Mouse (Mus musculus): ENCODE measurements around the gene Cdc27. TPM values are rescaled to one million over a fixed set of nuclear protein-coding genes. Genes with fewer than 3 reads are reported as not detected.
A peak's percentile ranks its signal among the peaks of the same experiment; 100 is the strongest.
"Not testable (repeated sequence)": the region's sequence is repeated elsewhere in the genome, so short reads cannot be mapped to it uniquely, and the experiment has no call there.

Gene Cdc27
- polyA plus RNA-seq, 1 experiment from 2014 or later = 48.1 TPM

DNA sequence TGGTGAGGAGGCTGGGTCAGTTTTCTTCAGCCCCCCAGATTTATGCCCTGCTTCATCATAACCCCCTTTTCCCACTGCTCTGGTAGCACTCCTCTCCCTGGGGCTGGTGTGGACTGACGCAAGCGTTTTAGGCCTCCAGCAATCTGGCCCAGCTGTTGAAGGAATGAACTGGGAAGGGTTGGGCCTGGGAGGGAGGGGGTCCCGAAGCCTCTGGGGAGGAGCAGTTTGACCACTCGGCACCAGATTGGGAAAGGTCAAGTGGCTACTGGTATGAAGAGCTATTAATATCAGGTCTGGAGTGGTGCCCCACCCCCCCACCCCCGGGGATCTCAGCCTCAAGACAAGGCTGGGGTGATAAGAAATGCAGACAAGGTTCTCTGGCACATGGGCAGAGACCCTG is 27.7 kb upstream of the Cdc27 start:
- Histone ChIP-seq H3K36me3 (ENCODE audit: control insufficient read depth, insufficient read depth, low read length) (no peaks in the 10 kb centered on the region), H3K4me3 (replicated peaks; ENCODE audit: low read depth, low read length) (no peak overlapping the region), H3K9ac (replicated peaks; ENCODE audit: low read length) (no peak overlapping the region), H3K9me3 (ENCODE audit: control insufficient read depth, low read length) (no peaks in the 10 kb centered on the region), H3K4me1 (ENCODE audit: control insufficient read depth, insufficient read depth, low read length) (peaks cover 4% of the 10 kb centered on the region; the same call in 1 of the 2 replicates), H3K27ac (replicated peaks; ENCODE audit: low read depth, low read length) (no peak overlapping the region), H3K4me2 (ENCODE audit: low read length) (no peak overlapping the region), H3K27me3 (ENCODE audit: control insufficient read depth, insufficient read depth, low read length) (no peaks in the 10 kb centered on the region)
- WGBS = 68% methylated on average over 5 of the region's 5 CpGs
- DNase-seq (no peak), ATAC-seq (ENCODE audit: low FRiP score, low TSS enrichment) (no peak)

DNA sequence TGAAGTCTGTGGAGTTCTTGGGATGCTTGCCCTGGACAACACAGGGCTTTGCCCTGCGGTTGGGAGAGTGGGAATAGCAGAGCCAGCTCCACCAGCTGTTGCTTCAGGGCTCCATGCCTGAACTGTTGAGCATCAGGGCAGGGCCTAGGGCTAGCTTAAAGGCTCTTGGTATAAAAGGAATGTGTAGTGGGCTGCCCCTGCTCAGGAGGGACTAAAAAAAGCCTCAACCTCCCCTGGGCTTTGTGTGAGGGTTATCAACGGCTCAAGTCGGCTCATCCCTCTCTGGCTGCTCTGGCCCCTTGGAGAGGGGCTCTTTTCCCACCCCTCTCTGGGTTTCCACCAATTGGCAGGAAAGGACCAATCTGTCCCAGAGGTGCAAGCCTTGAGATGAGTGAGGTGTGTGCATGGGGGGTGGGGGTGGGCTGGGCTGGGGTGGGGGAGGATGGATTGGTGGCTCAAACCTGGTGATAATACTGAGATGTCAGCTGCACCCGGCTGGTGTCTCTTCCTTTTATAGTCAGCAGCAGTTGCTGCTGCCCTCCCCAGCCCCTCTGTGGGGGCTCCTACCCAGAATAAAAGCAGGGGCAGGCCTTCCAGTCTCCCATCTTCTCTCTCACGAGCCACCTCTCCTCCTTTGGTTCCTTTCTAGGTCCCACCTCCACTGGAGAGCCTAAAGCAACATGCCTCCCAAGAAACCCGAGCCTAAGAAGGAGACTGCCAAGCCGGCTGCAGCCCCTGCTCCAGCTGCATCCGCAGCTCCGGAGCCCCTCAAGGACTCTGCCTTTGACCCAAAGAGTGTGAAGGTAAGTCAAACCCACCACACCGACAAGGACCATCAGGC is 26.6 kb upstream of the Cdc27 start:
- Histone ChIP-seq H3K4me3 (replicated peaks; ENCODE audit: low read depth, low read length) (no peak overlapping the region), H3K4me2 (ENCODE audit: low read length) (no peak overlapping the region), H3K9ac (replicated peaks; ENCODE audit: low read length) (no peak overlapping the region), H3K27ac (replicated peaks; ENCODE audit: low read depth, low read length) (no peak overlapping the region), H3K36me3 (ENCODE audit: control insufficient read depth, insufficient read depth, low read length) (no peaks in the 10 kb centered on the region), H3K9me3 (ENCODE audit: control insufficient read depth, low read length) (no peaks in the 10 kb centered on the region), H3K27me3 (ENCODE audit: control insufficient read depth, insufficient read depth, low read length) (no peaks in the 10 kb centered on the region), H3K4me1 (ENCODE audit: control insufficient read depth, insufficient read depth, low read length) (peaks cover 4% of the 10 kb centered on the region; the same call in 1 of the 2 replicates)
- ATAC-seq (ENCODE audit: low FRiP score, low TSS enrichment) = no peak
- DNase-seq = no peak
- 45% methylated on average over 10 of the region's 10 CpGs for WGBS

DNA sequence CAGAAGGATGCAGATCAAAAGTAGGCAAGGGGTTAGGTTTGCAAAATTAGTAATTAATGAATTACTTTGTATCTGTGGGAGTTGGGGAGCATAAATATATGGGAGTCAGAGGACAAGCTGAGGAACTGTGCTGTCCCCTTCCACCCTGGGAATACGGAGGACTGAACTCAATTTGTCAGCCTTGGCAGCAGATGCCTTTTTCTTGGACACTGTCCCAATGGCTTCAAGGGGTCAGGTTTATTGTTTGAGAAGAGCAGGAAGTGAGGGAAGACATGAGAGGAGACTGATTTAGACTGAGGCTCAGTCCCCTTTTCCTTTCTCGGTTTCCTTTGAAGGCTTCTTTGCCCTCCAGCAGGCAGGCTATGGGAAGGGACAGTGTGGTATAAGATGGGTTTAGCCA is 22.1 kb upstream of the Cdc27 start:
- no peak for DNase-seq
- Histone ChIP-seq H3K36me3 (ENCODE audit: control insufficient read depth, insufficient read depth, low read length) (no peaks in the 10 kb centered on the region), H3K4me2 (ENCODE audit: low read length) (no peak overlapping the region), H3K27me3 (ENCODE audit: control insufficient read depth, insufficient read depth, low read length) (no peaks in the 10 kb centered on the region), H3K4me3 (replicated peaks; ENCODE audit: low read depth, low read length) (no peak overlapping the region), H3K4me1 (ENCODE audit: control insufficient read depth, insufficient read depth, low read length) (peaks cover 4% of the 10 kb centered on the region; the same call in 1 of the 2 replicates), H3K9me3 (ENCODE audit: control insufficient read depth, low read length) (no peaks in the 10 kb centered on the region), H3K27ac (replicated peaks; ENCODE audit: low read depth, low read length) (no peak overlapping the region), H3K9ac (replicated peaks; ENCODE audit: low read length) (no peak overlapping the region)
- 80% methylated on average over 2 of the region's 2 CpGs for WGBS
- ATAC-seq (ENCODE audit: low FRiP score, low TSS enrichment) = no peak

DNA sequence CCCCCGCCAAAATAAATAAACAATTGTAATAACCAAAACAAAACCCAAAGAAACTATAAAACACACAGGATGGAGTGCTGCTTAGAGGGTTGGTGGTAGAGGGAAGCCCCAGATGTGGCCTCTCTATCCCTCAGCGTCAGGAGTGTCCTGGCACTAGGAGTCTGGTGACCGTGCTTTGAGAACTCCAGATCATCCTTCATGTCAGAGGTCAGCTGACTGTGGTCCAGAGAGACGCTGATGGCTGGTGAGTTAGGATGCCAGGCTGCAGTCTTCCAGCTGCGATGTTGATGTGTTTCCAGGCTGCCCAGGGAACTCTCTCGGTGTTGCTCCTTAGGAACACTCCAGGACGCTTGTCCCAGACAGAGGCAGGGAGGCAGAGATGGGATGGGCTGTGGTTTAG is 21.7 kb upstream of the Cdc27 start:
- DNase-seq = no peak
- H3K4me2 ChIP-seq (ENCODE audit: low read length) = no peak overlapping the region
- H3K4me3 ChIP-seq (replicated peaks; ENCODE audit: low read depth, low read length) = no peak overlapping the region
- H3K27ac ChIP-seq (replicated peaks; ENCODE audit: low read depth, low read length) = no peak overlapping the region
- 64% methylated on average over 7 of the region's 7 CpGs for WGBS
- no peak overlapping the region for H3K9ac ChIP-seq (replicated peaks; ENCODE audit: low read length)
- H3K9me3 ChIP-seq (ENCODE audit: control insufficient read depth, low read length) = no peaks in the 10 kb centered on the region
- no peaks in the 10 kb centered on the region for H3K36me3 ChIP-seq (ENCODE audit: control insufficient read depth, insufficient read depth, low read length)
- no peaks in the 10 kb centered on the region for H3K27me3 ChIP-seq (ENCODE audit: control insufficient read depth, insufficient read depth, low read length)
- no peak for ATAC-seq (ENCODE audit: low FRiP score, low TSS enrichment)
- peaks cover 4% of the 10 kb centered on the region; the same call in 1 of the 2 replicates for H3K4me1 ChIP-seq (ENCODE audit: control insufficient read depth, insufficient read depth, low read length)

DNA sequence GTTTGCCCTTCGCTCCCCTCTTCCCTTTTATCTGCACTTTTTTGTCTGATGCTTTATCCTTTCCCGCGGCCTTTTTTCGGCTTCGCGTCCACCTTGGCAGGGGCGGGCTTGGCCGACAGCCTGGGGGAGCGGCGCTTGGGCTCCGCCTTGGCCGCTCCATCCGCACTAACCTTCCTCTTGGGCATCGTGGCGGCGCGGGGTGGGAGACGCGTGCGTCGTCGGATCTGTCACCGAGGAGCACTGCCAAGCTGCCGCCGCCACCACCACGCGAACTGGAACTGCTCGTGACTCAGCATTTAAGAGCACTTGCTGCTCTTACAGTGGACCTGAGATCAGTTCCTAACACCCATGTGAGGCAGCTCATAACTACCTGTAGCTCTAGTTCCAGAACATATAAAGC is 21.0 kb upstream of the Cdc27 start:
- peak; percentile 55 for DNase-seq
- not testable (repeated sequence) for H3K27ac ChIP-seq (replicated peaks; ENCODE audit: low read depth, low read length); ATAC-seq (ENCODE audit: low FRiP score, low TSS enrichment); H3K4me1 ChIP-seq (ENCODE audit: control insufficient read depth, insufficient read depth, low read length); H3K36me3 ChIP-seq (ENCODE audit: control insufficient read depth, insufficient read depth, low read length); H3K27me3 ChIP-seq (ENCODE audit: control insufficient read depth, insufficient read depth, low read length); H3K9me3 ChIP-seq (ENCODE audit: control insufficient read depth, low read length)
- Histone ChIP-seq H3K4me3 (replicated peaks; ENCODE audit: low read depth, low read length) (peak overlapping the region; percentile 27), H3K9ac (replicated peaks; ENCODE audit: low read length) (peak overlapping the region; percentile 40), H3K4me2 (ENCODE audit: low read length) (peak overlapping the region; percentile 55)
- WGBS = 6% methylated on average over 28 of the region's 28 CpGs

DNA sequence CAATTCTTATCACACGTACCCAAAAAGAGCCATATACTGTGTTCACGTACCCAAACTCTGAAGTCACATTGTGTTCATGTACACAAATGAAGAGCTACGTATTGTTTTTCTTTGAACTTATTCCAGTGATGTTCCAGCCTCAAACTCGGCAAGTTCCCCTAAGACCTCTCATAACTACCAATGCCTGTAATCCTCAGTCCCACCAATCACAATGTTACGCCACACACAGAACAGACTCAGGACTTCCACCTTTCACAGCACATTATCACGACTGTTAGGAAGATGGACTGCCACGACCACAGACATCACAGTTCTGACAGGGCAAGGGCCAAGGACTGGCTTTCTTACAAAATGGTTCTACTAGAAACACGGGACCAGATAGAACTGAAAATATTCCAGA is 20.1 kb upstream of the Cdc27 start:
- H3K9me3 ChIP-seq (ENCODE audit: control insufficient read depth, low read length); DNase-seq; H3K4me1 ChIP-seq (ENCODE audit: control insufficient read depth, insufficient read depth, low read length); H3K27me3 ChIP-seq (ENCODE audit: control insufficient read depth, insufficient read depth, low read length); H3K9ac ChIP-seq (replicated peaks; ENCODE audit: low read length); ATAC-seq (ENCODE audit: low FRiP score, low TSS enrichment); H3K27ac ChIP-seq (replicated peaks; ENCODE audit: low read depth, low read length); H3K4me3 ChIP-seq (replicated peaks; ENCODE audit: low read depth, low read length); H3K4me2 ChIP-seq (ENCODE audit: low read length); H3K36me3 ChIP-seq (ENCODE audit: control insufficient read depth, insufficient read depth, low read length): not testable (repeated sequence)
- WGBS = 83% methylated on average over 8 of the region's 8 CpGs

DNA sequence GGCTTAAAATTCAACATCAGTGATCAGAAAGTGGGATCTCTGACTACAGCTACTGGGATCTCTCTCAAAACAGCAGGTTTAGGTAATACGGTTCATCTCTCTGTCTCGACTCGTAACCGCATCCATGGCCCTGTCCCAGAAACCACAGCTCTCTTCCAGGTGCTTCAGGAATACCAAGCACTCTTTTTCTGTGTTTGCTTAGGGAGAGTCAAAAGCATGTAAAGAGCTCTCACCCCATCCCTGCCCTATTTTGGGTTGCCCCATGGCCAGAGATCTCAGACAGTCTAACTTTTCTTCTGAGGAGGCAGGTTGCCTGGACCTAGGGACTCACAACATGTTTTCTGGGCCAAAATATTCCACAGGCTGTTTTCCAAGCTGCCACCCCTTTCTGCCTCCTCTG is 17.9 kb upstream of the Cdc27 start:
- peaks cover 4% of the 10 kb centered on the region; the same call in 1 of the 2 replicates for H3K4me1 ChIP-seq (ENCODE audit: control insufficient read depth, insufficient read depth, low read length)
- no peaks in the 10 kb centered on the region for H3K9me3 ChIP-seq (ENCODE audit: control insufficient read depth, low read length)
- ATAC-seq (ENCODE audit: low FRiP score, low TSS enrichment) (no peak), DNase-seq (no peak)
- 97% methylated on average over 4 of the region's 4 CpGs for WGBS
- no peak overlapping the region for H3K9ac ChIP-seq (replicated peaks; ENCODE audit: low read length)
- H3K4me2 ChIP-seq (ENCODE audit: low read length) = no peak overlapping the region
- H3K36me3 ChIP-seq (ENCODE audit: control insufficient read depth, insufficient read depth, low read length) = no peaks in the 10 kb centered on the region
- H3K4me3 ChIP-seq (replicated peaks; ENCODE audit: low read depth, low read length) = no peak overlapping the region
- no peak overlapping the region for H3K27ac ChIP-seq (replicated peaks; ENCODE audit: low read depth, low read length)
- H3K27me3 ChIP-seq (ENCODE audit: control insufficient read depth, insufficient read depth, low read length) = no peaks in the 10 kb centered on the region

DNA sequence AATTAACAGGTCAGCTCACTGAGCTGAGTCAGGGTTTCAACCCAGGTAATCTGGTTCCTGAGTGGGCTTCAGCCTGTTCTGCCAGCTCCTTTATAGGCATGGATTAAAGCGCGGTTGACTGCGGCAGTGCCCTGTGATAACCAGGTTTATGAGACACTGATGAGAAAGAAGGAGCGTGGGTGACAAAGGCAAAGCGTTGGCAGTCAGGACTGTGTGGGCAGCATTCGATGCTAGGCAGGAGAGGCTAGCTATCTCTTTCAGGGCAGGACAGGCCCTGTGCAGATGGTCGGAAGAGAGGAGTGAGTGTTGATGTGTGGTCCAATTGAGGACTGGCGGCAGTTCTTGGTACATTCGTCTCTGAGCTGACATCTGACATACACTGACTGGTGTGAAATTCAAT is 17.3 kb upstream of the Cdc27 start:
- Histone ChIP-seq H3K9ac (replicated peaks; ENCODE audit: low read length) (no peak overlapping the region), H3K27me3 (ENCODE audit: control insufficient read depth, insufficient read depth, low read length) (no peaks in the 10 kb centered on the region), H3K36me3 (ENCODE audit: control insufficient read depth, insufficient read depth, low read length) (no peaks in the 10 kb centered on the region), H3K4me1 (ENCODE audit: control insufficient read depth, insufficient read depth, low read length) (peaks cover 4% of the 10 kb centered on the region; the same call in 1 of the 2 replicates), H3K9me3 (ENCODE audit: control insufficient read depth, low read length) (no peaks in the 10 kb centered on the region), H3K4me2 (ENCODE audit: low read length) (no peak overlapping the region), H3K4me3 (replicated peaks; ENCODE audit: low read depth, low read length) (no peak overlapping the region), H3K27ac (replicated peaks; ENCODE audit: low read depth, low read length) (no peak overlapping the region)
- ATAC-seq (ENCODE audit: low FRiP score, low TSS enrichment) (no peak), DNase-seq (no peak)
- 86% methylated on average over 9 of the region's 9 CpGs for WGBS

DNA sequence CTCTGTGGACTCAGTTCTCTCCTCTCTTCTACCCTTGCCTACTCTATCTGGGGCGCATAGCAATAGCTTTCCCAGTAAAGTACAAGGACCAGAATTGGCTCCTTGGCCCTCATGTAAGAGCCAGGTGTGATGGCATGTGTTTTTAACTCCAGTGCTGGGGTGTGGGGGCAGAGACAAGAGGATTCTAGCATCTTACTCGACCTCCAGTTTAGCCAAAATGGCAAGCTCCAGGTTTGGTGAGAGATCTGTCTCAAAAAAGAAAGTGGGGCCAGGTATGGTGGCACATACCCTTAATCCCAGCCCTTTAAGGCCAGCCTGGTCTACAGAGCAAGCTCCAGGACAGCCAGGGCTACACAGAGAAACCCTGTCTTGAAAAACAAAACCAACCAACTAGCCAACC is 16.4 kb upstream of the Cdc27 start:
- Histone ChIP-seq H3K27ac (replicated peaks; ENCODE audit: low read depth, low read length) (no peak overlapping the region), H3K9ac (replicated peaks; ENCODE audit: low read length) (no peak overlapping the region), H3K9me3 (ENCODE audit: control insufficient read depth, low read length) (no peaks in the 10 kb centered on the region), H3K4me1 (ENCODE audit: control insufficient read depth, insufficient read depth, low read length) (peaks cover 4% of the 10 kb centered on the region; the same call in 1 of the 2 replicates), H3K36me3 (ENCODE audit: control insufficient read depth, insufficient read depth, low read length) (no peaks in the 10 kb centered on the region), H3K4me3 (replicated peaks; ENCODE audit: low read depth, low read length) (no peak overlapping the region), H3K27me3 (ENCODE audit: control insufficient read depth, insufficient read depth, low read length) (no peaks in the 10 kb centered on the region), H3K4me2 (ENCODE audit: low read length) (no peak overlapping the region)
- WGBS = 70% methylated on average over 2 of the region's 2 CpGs
- DNase-seq (no peak), ATAC-seq (ENCODE audit: low FRiP score, low TSS enrichment) (no peak)
